ENCODE assay signal across 8 mouse cellular contexts in genomic region chr5:113906958-113907735, GRCm38 (mm10). TPM values are rescaled to one million over a fixed set of nuclear protein-coding genes. Genes with fewer than 3 reads are reported as not detected.
DNase-seq lines count a peak whose midpoint lies in the region; ATAC-seq and TF ChIP-seq lines count a peak whose summit lies in the region.

No protein-coding gene starts in this region.

- H3K9ac ChIP-seq in liver, embryonic 11.5 days (ENCODE audit: low read depth, low read length) = peak overlapping the region; percentile 97

- peak overlapping the region; percentile 93 for H3K4me2 ChIP-seq in liver, embryonic 11.5 days
- peak overlapping the region; percentile 89 for H3K4me2 ChIP-seq in myocyte (ENCODE audit: low read depth)

- H3ac ChIP-seq in myocyte (ENCODE audit: control insufficient read depth, insufficient read length) = peak overlapping the region; percentile 87

- peaks cover 4% of the 10 kb centered on the region; the same call in 1 of the 2 replicates for H3K4me1 ChIP-seq in cortical plate, adult 2 months (ENCODE audit: control insufficient read depth, insufficient read depth, low read length)
- H3K4me1 ChIP-seq in liver, embryonic 11.5 days (replicated peaks; ENCODE audit: control insufficient read depth, insufficient read depth, low read length) = peaks cover 70% of the 10 kb centered on the region

- no peak for TF ChIP-seq POLR2A in cortical plate, adult 2 months (IDR thresholded peaks at IDR 0.05; ENCODE audit: extremely low read depth, insufficient read depth, low read length)
- TF ChIP-seq POLR2A in myocyte (IDR thresholded peaks at IDR 0.05; ENCODE audit: insufficient read length, low read depth) = no peak

- peak; percentile 52 for DNase-seq in urinary bladder, postnatal 25 days (ENCODE audit: low spot score)
- DNase-seq in urinary bladder, postnatal 10 days (ENCODE audit: low spot score) = no peak
- DNase-seq in heart, postnatal 10 days = peak; percentile 63 to 69
- no peak for DNase-seq in liver, embryonic 11.5 days (ENCODE audit: low spot score)
- DNase-seq in left cerebral cortex, postnatal 14 days (ENCODE audit: low spot score in 2 of 2) = no peak

- H3K27me3 ChIP-seq in liver, embryonic 11.5 days (replicated peaks; ENCODE audit: control insufficient read depth, insufficient read depth, low read length) = no peaks in the 10 kb centered on the region
- no peaks in the 10 kb centered on the region for H3K27me3 ChIP-seq in myocyte (ENCODE audit: control insufficient read depth, insufficient read depth, insufficient read length)

- no peaks in the 10 kb centered on the region for H3K36me3 ChIP-seq in liver, embryonic 11.5 days (ENCODE audit: control insufficient read depth, insufficient read depth, low read length)
- H3K36me3 ChIP-seq in myocyte (ENCODE audit: control insufficient read depth, insufficient read depth) = no peaks in the 10 kb centered on the region

- no peak for TF ChIP-seq CTCF in cortical plate, adult 2 months (IDR thresholded peaks at IDR 0.05; ENCODE audit: extremely low read depth, insufficient read depth, low read length)

- 14% methylated on average over 17 of the region's 17 CpGs for WGBS in liver, embryonic 11.5 days

- no peak for ATAC-seq in liver, embryonic 11.5 days (replicated peaks; ENCODE audit: low FRiP score)
- no peak for ATAC-seq in megakaryocyte-erythroid progenitor cell, adult 5-6 weeks (replicated peaks; ENCODE audit: low FRiP score, low TSS enrichment, poor library complexity, severe bottlenecking)

- intact Hi-C loops in heart, postnatal 10 days (cut with DNase I) = loop anchor here (2.0 to 5.0 kb wide), 2 partner anchors 16 to 35 kb away; no protein-coding TSS in a partner anchor
- intact Hi-C loops in left cerebral cortex, postnatal 14 days (cut with DNase I) = loop anchor here (5.0 to 10.0 kb wide), 2 partner anchors 35 to 52 kb away; no protein-coding TSS in a partner anchor

- peak overlapping the region; percentile 45 for H3K4me3 ChIP-seq in cortical plate, adult 2 months (ENCODE audit: insufficient read depth, low read length)
- H3K4me3 ChIP-seq in liver, embryonic 11.5 days (ENCODE audit: low read depth, low read length) = peak overlapping the region; percentile 98
- peak overlapping the region; percentile 32 for H3K4me3 ChIP-seq in myocyte

- H3K27ac ChIP-seq in cortical plate, adult 2 months (ENCODE audit: insufficient read depth, low read length) = 0 out of 2 replicates have a peak overlapping the region, but pooled peaks have one; percentile 91
- H3K27ac ChIP-seq in liver, embryonic 11.5 days (ENCODE audit: low read depth, low read length) = peak overlapping the region; percentile 98

- H3K79me2 ChIP-seq in myocyte (ENCODE audit: control insufficient read depth, insufficient read depth) = peaks cover 61% of the 10 kb centered on the region

- no peaks in the 10 kb centered on the region for H3K9me3 ChIP-seq in liver, embryonic 11.5 days (ENCODE audit: control insufficient read depth, low read length)

TF ChIP-seq in myocyte, 11 proteins besides CTCF, POLR2A, EP300 and RAD21:
- TF ChIP-seq TCF3 (IDR thresholded peaks at IDR 0.05; ENCODE audit: insufficient read length, low read depth) (no peak), MYOD1 (IDR thresholded peaks at IDR 0.05; ENCODE audit: control insufficient read depth in 1 of 3, insufficient read length in 2 of 3, low read depth in 2 of 3) (no peak)

RNA-seq across cellular contexts. Expression of gene Coro1c, which starts 1.4 kb away (rescaled TPM):
- 66.1 and 70.5 TPM in 2 replicates for polyA plus RNA-seq in cortical plate, adult 2 months (2012; rRNA removed)
- 10 to 100 TPM; 73.1 to 76.1 TPM for total RNA-seq in heart, postnatal 10 days (2021)
- 122 and 137 TPM in 2 replicates for polyA plus RNA-seq in liver, embryonic 11.5 days (2014; fragmentation: Nextera tagmentation; extraction: Ambion mirVana)
- polyA plus RNA-seq in myocyte (2012; fragmentation: generic; extraction: Trizol) = 58.9 TPM
- 56.5 and 80.4 TPM in 2 replicates for total RNA-seq in megakaryocyte-erythroid progenitor cell, adult 5-6 weeks (2014; fragmentation: Nextera tagmentation)
- 75.7 and 78.0 TPM in 2 replicates for total RNA-seq in megakaryocyte-erythroid progenitor cell, adult 5-6 weeks (2017)
- 100 to 1,000 TPM in 1 of 2 experiments, 10 to 100 TPM in 1; 97.7 to 102 TPM for total RNA-seq in left cerebral cortex, postnatal 14 days (2021)

Comparison
In these comparisons a context has a peak if more than half of its experiments do, and no peak if none do; other contexts are left out.
1. DNase-seq: peak in urinary bladder, postnatal 25 days (single experiment) and heart, postnatal 10 days (2 of 2); none in urinary bladder, postnatal 10 days (single experiment), liver, embryonic 11.5 days (single experiment) and left cerebral cortex, postnatal 14 days (0 of 2).
2. H3K4me3 ChIP-seq: peak in every context shown above with its lines; median percentile 98 in liver, embryonic 11.5 days; 45 in cortical plate, adult 2 months; 32 in myocyte.